Mouse (Mus musculus): ENCODE data around the gene H2al2c.
"Not testable (repeated sequence)": the region's sequence is repeated elsewhere in the genome, so short reads cannot be mapped to it uniquely, and the experiment has no call there.

Gene H2al2c

GRCm38 (mm10) chrY:2598799-2599198, at the start of gene H2al2c:
H2al2c (plus strand) TSS chrY:2599099.
- TF ChIP-seq GATA4 (IDR thresholded peaks at IDR 0.05; ENCODE audit: insufficient replicate concordance, low read length) = not testable (repeated sequence)

Measured in liver, adult (tissue).